Mouse (Mus musculus) fat pad, adult 2 months (tissue): ENCODE results near the gene Gjd3.
"Not testable (repeated sequence)": the region's sequence is repeated elsewhere in the genome, so short reads cannot be mapped to it uniquely, and the experiment has no call there.

Experiments
- DNase-seq: peaks from one replicate; pipeline ENCODE4 v3.0.0-alpha.2; 2011; ENCODE audit warnings: low read depth, low spot score; ENCODE audit errors: extremely low read depth

The Gjd3 gene

GRCm38 (mm10) chr11:98982773-98983133, at the start of gene Gjd3:
Gene Gjd3, minus strand, starts transcription at chr11:98983016.
- DNase-seq: no peak

- no peak for DNase-seq
These were observed 44.2 kb upstream of the Gjd3 start for GRCm38 (mm10) chr11:99026899-99027440.

- DNase-seq: no peak
These were observed 43.1 kb upstream of the Gjd3 start for GRCm38 (mm10) chr11:99025878-99026277.

- DNase-seq: no peak
These were observed 41.8 kb upstream of the Gjd3 start for GRCm38 (mm10) chr11:99024468-99025134.

- DNase-seq: peak; percentile 93
These were observed 41.0 kb upstream of the Gjd3 start, which contains the start of gene Top2a for GRCm38 (mm10) chr11:99023500-99024467. Gene Top2a, minus strand, starts transcription at chr11:99024189.

DNA sequence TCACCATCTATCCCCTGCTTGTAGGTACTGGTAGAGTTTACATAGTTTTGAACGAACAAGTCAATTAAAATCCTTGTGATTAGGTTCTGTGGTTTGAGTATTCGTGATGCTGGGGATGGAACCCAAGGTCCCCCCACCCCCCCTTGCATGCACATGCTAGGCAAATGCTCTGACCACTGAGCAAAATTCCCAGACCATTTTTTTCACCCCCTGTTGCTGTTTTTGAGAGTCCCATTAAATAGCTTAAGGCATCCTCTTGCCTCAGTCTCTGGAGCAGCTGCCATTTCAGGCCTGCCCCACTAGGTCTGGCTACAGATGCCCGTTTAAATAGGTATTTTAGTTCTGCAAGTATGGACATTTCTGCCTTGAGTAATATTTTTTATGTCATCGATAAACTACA, 40.3 kb upstream of the Gjd3 start:
- DNase-seq: no peak

DNA sequence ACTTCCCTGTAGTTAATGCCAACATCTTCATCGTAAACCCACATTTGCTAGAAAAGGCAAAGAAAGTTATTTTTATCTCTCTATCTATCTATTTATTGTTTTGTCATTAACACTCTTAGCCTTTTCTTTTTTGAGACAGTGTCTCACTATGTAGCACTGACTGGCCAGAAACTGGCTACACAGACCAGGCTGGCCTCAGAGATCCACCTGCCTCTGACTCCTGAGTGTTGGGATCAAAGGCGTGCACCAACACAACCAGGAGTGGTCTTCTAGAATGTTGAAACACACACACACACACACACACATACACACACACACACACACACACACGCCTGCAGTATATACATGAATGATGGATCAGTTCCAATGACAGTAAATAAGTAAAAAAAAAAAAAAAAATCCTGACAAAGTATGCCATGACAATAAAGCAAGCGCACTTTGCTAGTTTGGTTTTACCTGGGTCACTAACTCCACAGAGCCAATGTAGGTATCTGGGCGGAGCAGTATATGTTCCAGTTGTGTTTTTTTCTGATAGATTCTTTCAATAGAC, 39.6 kb upstream of the Gjd3 start:
- DNase-seq: no peak

DNA sequence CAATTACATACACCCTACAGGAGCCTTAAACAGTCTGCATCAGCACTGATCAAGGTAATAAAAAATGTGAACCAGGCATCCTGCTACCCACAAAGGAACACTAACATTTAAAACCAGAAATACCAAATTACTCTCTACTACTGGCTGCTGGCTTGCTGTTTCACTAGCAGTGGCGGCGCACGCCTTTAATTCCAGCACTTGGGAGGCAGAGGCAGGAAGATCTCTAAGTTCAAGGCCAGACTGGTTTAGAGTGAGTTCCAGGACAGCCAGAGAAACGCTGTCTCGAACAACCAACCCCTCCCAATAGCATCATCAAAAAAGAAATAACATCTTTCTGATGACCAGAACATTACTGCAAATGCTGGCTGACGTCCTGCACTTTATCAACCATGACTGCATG, 37.0 kb upstream of the Gjd3 start:
- no peak for DNase-seq

GRCm38 (mm10) chr11:99013856-99014255, 31.0 kb upstream of the Gjd3 start:
- DNase-seq: no peak

DNA sequence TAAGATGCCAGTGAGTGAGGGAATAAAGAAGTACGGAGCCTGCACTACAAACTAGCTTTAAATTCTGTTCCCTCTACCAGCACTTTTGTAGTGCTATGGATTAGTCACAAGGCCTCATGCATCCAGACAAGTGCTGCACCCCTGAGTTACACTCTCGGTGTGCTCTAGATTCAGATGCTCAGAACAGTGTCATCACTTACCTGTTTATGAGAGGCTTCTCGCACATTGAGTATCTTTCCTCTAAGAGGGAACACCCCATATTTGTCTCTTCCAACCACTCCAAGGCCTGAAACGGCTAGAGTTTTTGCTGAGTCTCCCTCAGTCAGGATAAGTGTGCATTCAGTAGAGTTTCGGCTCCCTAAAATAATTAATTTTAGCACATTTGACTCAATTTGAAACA, 27.9 kb upstream of the Gjd3 start:
- DNase-seq: no peak

DNA sequence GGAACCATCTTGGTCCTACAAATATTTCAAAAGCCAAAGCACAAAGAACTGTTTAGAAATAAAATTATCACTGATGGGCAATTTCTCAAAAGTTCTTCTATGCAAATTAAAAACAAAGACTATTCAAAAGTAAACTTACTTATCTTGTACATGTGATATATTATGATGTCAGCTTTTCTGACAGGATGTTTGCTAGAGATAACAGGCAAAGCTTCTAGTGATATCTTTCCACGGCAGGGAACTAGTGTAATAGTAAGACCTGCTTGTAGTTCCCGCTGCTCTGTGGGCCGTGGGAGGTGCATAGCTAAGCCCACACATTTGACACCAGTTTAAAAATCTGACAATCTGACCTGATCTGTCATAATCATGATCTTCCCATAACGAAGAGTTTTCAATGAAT, 27.3 kb upstream of the Gjd3 start:
- no peak for DNase-seq

DNA sequence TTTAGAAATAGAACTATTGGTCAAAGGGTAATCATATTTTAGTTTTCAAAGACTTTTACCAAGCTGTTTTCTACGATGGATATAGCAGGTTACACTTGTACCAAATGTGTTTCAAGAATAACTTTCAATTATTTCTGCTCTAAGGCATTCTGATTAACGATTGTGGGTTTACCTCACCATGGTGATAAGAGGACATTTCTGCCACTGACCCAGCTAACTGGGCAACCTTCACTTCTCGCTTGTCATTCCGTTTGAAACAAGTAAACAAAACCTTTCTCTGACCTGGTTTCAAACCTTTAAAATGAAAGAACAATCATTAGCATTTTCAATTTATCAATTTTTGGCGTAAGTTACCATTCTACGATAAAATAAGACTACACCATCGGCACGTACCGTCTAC, 24.0 kb upstream of the Gjd3 start:
- no peak for DNase-seq

- DNase-seq: no peak
These were observed 16.4 kb upstream of the Gjd3 start for GRCm38 (mm10) chr11:98999243-98999642.

- no peak for DNase-seq
These were observed 16.0 kb upstream of the Gjd3 start for GRCm38 (mm10) chr11:98998776-98999175.

GRCm38 (mm10) chr11:98997659-98998058, 14.8 kb upstream of the Gjd3 start:
- DNase-seq: no peak

DNA sequence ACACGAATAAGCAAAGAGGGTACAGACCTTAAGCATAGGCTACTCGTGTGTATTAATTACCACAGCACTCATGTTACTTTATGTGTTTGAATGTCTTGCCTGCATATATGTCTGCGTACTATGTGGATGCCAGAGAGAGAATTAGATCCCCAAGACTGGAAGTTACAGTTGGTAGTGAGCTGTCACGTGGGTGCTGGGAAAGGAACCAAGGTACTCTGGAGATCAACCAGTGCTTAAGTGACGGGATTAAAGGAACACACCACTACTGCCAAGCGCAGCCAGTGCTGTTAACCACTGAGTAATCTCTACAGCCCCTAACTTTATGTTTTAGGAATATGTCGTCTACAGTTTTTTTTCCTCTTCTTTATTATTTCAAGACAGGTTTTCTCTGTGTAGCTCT, 13.2 kb upstream of the Gjd3 start:
- DNase-seq: peak; percentile 23

- no peak for DNase-seq
These were observed 8.1 kb upstream of the Gjd3 start for GRCm38 (mm10) chr11:98990866-98991265.

DNA sequence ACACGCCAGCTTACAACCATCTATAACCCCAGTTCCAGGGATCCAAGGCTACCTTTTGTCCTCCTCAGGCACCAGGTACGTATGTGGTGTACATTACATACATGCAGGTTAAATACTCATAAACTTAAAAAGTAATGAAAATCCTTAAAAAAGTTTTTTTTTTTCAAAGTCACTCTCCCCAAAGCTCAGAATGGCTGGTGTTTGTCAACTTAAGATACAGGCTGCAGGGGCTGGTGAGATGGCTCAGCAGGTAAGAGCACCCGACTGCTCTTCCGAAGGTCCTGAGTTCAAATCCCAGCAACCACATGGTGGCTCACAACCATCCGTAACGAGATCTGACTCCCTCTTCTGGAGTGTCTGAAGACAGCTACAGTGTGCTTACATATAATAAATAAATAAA, 5.4 kb upstream of the Gjd3 start:
- not testable (repeated sequence) for DNase-seq

- DNase-seq: no peak
These were observed 2.7 kb upstream of the Gjd3 start for GRCm38 (mm10) chr11:98985542-98985941.

DNA sequence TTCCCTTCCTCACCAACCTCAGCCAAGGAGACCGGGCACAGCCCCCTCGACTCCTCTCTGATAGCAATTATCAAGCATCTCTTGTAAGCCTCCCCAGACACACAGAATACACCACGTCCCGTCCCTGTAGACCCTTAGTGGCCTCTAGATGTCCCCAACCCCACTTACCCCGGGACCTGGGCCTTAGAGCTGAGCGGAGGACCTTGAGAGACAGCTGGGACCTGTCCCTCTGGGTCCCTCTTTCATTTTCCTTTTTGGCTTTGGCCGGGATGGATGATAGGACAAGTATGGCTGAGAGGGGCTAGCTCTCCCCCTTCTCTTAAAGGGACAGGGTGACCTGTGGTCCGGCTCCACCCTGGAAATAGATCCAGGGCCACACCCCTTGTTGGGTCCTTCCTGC, 735 bp upstream of the Gjd3 start:
- DNase-seq: no peak

DNA sequence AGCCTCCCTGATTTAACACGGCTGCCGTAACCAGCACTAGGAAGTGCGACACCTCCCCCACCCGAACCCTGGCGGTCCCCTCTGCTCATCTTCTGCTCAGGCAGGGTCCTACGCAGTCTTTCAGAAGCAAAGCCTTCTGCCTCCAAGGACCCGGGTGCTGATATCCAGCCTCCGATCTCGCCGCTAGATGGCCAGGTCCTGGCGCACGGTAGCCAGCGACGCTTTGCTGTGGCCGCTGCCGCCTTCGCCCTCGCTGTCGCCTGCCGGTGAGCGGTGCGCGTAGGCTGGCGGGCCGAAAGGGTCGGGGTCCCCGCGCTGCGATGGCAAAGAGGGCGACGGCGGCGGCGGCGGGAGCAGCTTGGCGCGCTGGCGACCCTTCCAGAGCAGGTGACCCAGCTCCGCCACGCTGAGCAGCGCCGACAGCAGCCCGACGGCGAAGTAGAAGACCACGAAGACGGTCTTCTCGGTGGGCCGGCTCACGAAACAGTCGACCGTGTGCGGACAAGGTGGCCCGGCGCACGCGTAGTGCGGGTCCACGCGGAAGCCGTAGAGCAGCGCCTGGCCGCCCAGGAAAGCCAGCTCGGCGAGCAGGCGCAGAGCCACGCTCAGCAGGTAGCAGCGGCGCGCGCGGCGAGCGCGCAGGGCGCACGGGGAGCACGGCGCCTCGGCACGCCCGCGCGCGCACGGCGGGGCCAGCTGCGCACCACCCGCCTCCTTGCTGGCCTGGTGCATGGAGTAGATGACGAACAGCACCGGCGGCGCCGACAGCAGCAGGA, 631 bp downstream of the Gjd3 start:
- no peak for DNase-seq
